Comparison of ENCODE assay signal across 20 mouse cellular contexts in genomic region chr8:104205292-104205691, GRCm38 (mm10). TPM values are rescaled to one million over a fixed set of nuclear protein-coding genes. Genes with fewer than 3 reads are reported as not detected.
DNase-seq lines count a peak whose midpoint lies in the region; ATAC-seq and TF ChIP-seq lines count a peak whose summit lies in the region.
"Had no signal": no experiment of that assay in that cellular context is flagged by ENCODE, and none has a peak within 500 bp of the region (broad histone marks: within the 10 kb centered on the region; RNA-seq: fewer than 3 reads in every experiment).

No protein-coding gene starts in this region.

- TF ChIP-seq CTCF in hindbrain, postnatal 0 days (IDR thresholded peaks at IDR 0.05; ENCODE audit: low read depth), result no peak

- no peaks in the 10 kb centered on the region for H3K9me3 ChIP-seq in hindbrain, embryonic 11.5 days (ENCODE audit: control insufficient read depth, low read length)
- H3K9me3 ChIP-seq in hindbrain, postnatal 0 days (ENCODE audit: low read length), result no peaks in the 10 kb centered on the region
- H3K9me3 ChIP-seq in midbrain, embryonic 11.5 days (ENCODE audit: control insufficient read depth, low read length), result no peaks in the 10 kb centered on the region
- H3K9me3 ChIP-seq in midbrain, embryonic 16.5 days (replicated peaks; ENCODE audit: control insufficient read depth, low read length, poor library complexity, severe bottlenecking), result no peaks in the 10 kb centered on the region
- 0 out of 2 replicates have a peak, but pooled peaks cover 5% of the 10 kb centered on the region for H3K9me3 ChIP-seq in hindbrain, embryonic 15.5 days
- H3K9me3 ChIP-seq: embryonic facial prominence, embryonic 12.5 days; forebrain, embryonic 15.5 days; heart, embryonic 15.5 days; intestine, embryonic 15.5 days had no signal

- DNase-seq in hindbrain, embryonic 11.5 days (ENCODE audit: low spot score), result no peak
- DNase-seq in hindbrain, postnatal 0 days (ENCODE audit: low spot score), result no peak
- DNase-seq in midbrain, embryonic 11.5 days (ENCODE audit: low spot score, missing footprints), result no peak
- DNase-seq: adrenal gland, adult 2 months; adrenal gland, postnatal 36 days; cerebellum, adult 2 months; cerebellum, postnatal 10 days; gastrocnemius, postnatal 36 days; heart, adult 2 months; heart, postnatal 14 days; kidney, adult 18-20 months had no signal

- H3K27me3 ChIP-seq in hindbrain, embryonic 11.5 days (ENCODE audit: control insufficient read depth, insufficient read depth, low read length), result no peaks in the 10 kb centered on the region
- H3K27me3 ChIP-seq in hindbrain, postnatal 0 days (ENCODE audit: insufficient read depth, low read length), result no peaks in the 10 kb centered on the region
- no peaks in the 10 kb centered on the region for H3K27me3 ChIP-seq in midbrain, embryonic 11.5 days (ENCODE audit: control insufficient read depth, insufficient read depth, low read length)
- H3K27me3 ChIP-seq in midbrain, embryonic 16.5 days (ENCODE audit: control insufficient read depth, insufficient read depth, low read depth, low read length), result no peaks in the 10 kb centered on the region
- no peaks in the 10 kb centered on the region for H3K27me3 ChIP-seq in hindbrain, embryonic 15.5 days
- H3K27me3 ChIP-seq: embryonic facial prominence, embryonic 12.5 days; forebrain, embryonic 15.5 days; heart, embryonic 15.5 days; intestine, embryonic 15.5 days had no signal

- no peak overlapping the region for H3K4me2 ChIP-seq in hindbrain, embryonic 11.5 days (replicated peaks; ENCODE audit: low read depth, low read length)
- H3K4me2 ChIP-seq in hindbrain, postnatal 0 days (ENCODE audit: low read depth, low read length), result no peak overlapping the region
- no peak overlapping the region for H3K4me2 ChIP-seq in midbrain, embryonic 11.5 days
- no peak overlapping the region for H3K4me2 ChIP-seq in midbrain, embryonic 16.5 days (ENCODE audit: low read length)
- H3K4me2 ChIP-seq in hindbrain, embryonic 15.5 days, result no peak overlapping the region
- H3K4me2 ChIP-seq: embryonic facial prominence, embryonic 12.5 days; forebrain, embryonic 15.5 days; heart, embryonic 11.5 days; heart, embryonic 15.5 days; intestine, embryonic 15.5 days had no signal

- no peak overlapping the region for H3K9ac ChIP-seq in hindbrain, embryonic 11.5 days (ENCODE audit: low read depth, low read length)
- no peak overlapping the region for H3K9ac ChIP-seq in hindbrain, postnatal 0 days (replicated peaks; ENCODE audit: low read length)
- no peak overlapping the region for H3K9ac ChIP-seq in midbrain, embryonic 11.5 days (ENCODE audit: low read length)
- no peak overlapping the region for H3K9ac ChIP-seq in midbrain, embryonic 16.5 days (ENCODE audit: low read depth, low read length)
- no peak overlapping the region for H3K9ac ChIP-seq in hindbrain, embryonic 15.5 days
- H3K9ac ChIP-seq: embryonic facial prominence, embryonic 12.5 days; forebrain, embryonic 15.5 days; heart, embryonic 15.5 days; intestine, embryonic 15.5 days had no signal

- peak; percentile 65 for ATAC-seq in hindbrain, embryonic 11.5 days (ENCODE audit: low FRiP score)
- ATAC-seq in hindbrain, postnatal 0 days, result no peak
- 0 out of 2 replicates have a peak, but pooled peaks have one; percentile 27 for ATAC-seq in midbrain, embryonic 11.5 days (ENCODE audit: low FRiP score)
- ATAC-seq in midbrain, embryonic 16.5 days, result no peak
- peak; percentile 69; the same call in 1 of the 2 replicates for ATAC-seq in hindbrain, embryonic 15.5 days (ENCODE audit: low FRiP score, low read depth)
- no peak for ATAC-seq in megakaryocyte, adult 5-6 weeks (ENCODE audit: poor library complexity, severe bottlenecking)
- ATAC-seq: activated CD4-positive, CD25-positive, alpha-beta regulatory T cell, adult 4 months; forebrain, embryonic 15.5 days; intestine, embryonic 15.5 days had no signal

- H3K4me3 ChIP-seq in hindbrain, embryonic 11.5 days (ENCODE audit: low read depth, low read length), result no peak overlapping the region
- no peak overlapping the region for H3K4me3 ChIP-seq in hindbrain, postnatal 0 days (ENCODE audit: low read length)
- H3K4me3 ChIP-seq in midbrain, embryonic 11.5 days (ENCODE audit: low read depth, low read length), result no peak overlapping the region
- H3K4me3 ChIP-seq in midbrain, embryonic 16.5 days (ENCODE audit: low read depth, low read length), result no peak overlapping the region
- H3K4me3 ChIP-seq in hindbrain, embryonic 15.5 days, result no peak overlapping the region
- H3K4me3 ChIP-seq: embryonic facial prominence, embryonic 12.5 days; forebrain, embryonic 15.5 days; heart, adult 2 months; heart, embryonic 15.5 days; intestine, embryonic 15.5 days had no signal

- H3K27ac ChIP-seq in hindbrain, embryonic 11.5 days (ENCODE audit: low read depth, low read length), result no peak overlapping the region
- H3K27ac ChIP-seq in hindbrain, postnatal 0 days, result no peak overlapping the region
- no peak overlapping the region for H3K27ac ChIP-seq in midbrain, embryonic 11.5 days (ENCODE audit: low read depth, low read length)
- no peak overlapping the region for H3K27ac ChIP-seq in midbrain, embryonic 16.5 days (ENCODE audit: low read length)
- H3K27ac ChIP-seq in hindbrain, embryonic 15.5 days (replicated peaks), result no peak overlapping the region
- H3K27ac ChIP-seq: embryonic facial prominence, embryonic 12.5 days; forebrain, embryonic 15.5 days; heart, adult 2 months; heart, embryonic 15.5 days; intestine, embryonic 15.5 days had no signal

- 44% methylated on average over 3 of the region's 3 CpGs for WGBS in hindbrain, embryonic 11.5 days
- WGBS in hindbrain, postnatal 0 days, result 26% methylated on average over 3 of the region's 3 CpGs
- 62% methylated on average over 3 of the region's 3 CpGs for WGBS in midbrain, embryonic 11.5 days
- WGBS in midbrain, embryonic 16.5 days, result 54% methylated on average over 3 of the region's 3 CpGs
- WGBS in hindbrain, embryonic 15.5 days, result 38% methylated on average over 3 of the region's 3 CpGs

- no peaks in the 10 kb centered on the region for H3K4me1 ChIP-seq in hindbrain, embryonic 11.5 days (replicated peaks; ENCODE audit: control insufficient read depth, insufficient read depth, low read length)
- no peaks in the 10 kb centered on the region for H3K4me1 ChIP-seq in hindbrain, postnatal 0 days (ENCODE audit: insufficient read depth, low read length)
- no peaks in the 10 kb centered on the region for H3K4me1 ChIP-seq in midbrain, embryonic 11.5 days (ENCODE audit: control insufficient read depth, insufficient read depth, low read length)
- H3K4me1 ChIP-seq in midbrain, embryonic 16.5 days (ENCODE audit: control insufficient read depth, insufficient read depth, low read length), result no peaks in the 10 kb centered on the region
- H3K4me1 ChIP-seq in hindbrain, embryonic 15.5 days (replicated peaks), result no peaks in the 10 kb centered on the region
- H3K4me1 ChIP-seq: embryonic facial prominence, embryonic 12.5 days; forebrain, embryonic 15.5 days; heart, embryonic 15.5 days; intestine, embryonic 15.5 days had no signal

- H3K36me3 ChIP-seq in hindbrain, embryonic 11.5 days (ENCODE audit: control insufficient read depth, insufficient read depth, low read length), result no peaks in the 10 kb centered on the region
- H3K36me3 ChIP-seq in hindbrain, postnatal 0 days (ENCODE audit: insufficient read depth, low read length), result no peaks in the 10 kb centered on the region
- H3K36me3 ChIP-seq in midbrain, embryonic 11.5 days (ENCODE audit: control insufficient read depth, insufficient read depth, low read length), result no peaks in the 10 kb centered on the region
- H3K36me3 ChIP-seq in midbrain, embryonic 16.5 days (ENCODE audit: control insufficient read depth, insufficient read depth, low read length), result no peaks in the 10 kb centered on the region
- no peaks in the 10 kb centered on the region for H3K36me3 ChIP-seq in hindbrain, embryonic 15.5 days
- H3K36me3 ChIP-seq: embryonic facial prominence, embryonic 12.5 days; forebrain, embryonic 15.5 days; heart, embryonic 15.5 days; intestine, embryonic 15.5 days had no signal

RNA-seq across cellular contexts. Expression of gene Bean1, which starts 35.0 kb away (rescaled TPM):
- polyA plus RNA-seq in hindbrain, embryonic 11.5 days (2014; fragmentation: Nextera tagmentation; extraction: Ambion mirVana), result 0.71 and 0.88 TPM in 2 replicates
- 32.5 and 33.3 TPM in 2 replicates for total RNA-seq in hindbrain, postnatal 0 days (2014; rRNA removed)
- polyA plus RNA-seq in hindbrain, postnatal 0 days (2015; fragmentation: Nextera tagmentation; extraction: Ambion mirVana), result 8.3 and 9.2 TPM in 2 replicates
- polyA plus RNA-seq in midbrain, embryonic 11.5 days (2014; fragmentation: Nextera tagmentation; extraction: Ambion mirVana), result 0.63 and 0.66 TPM in 2 replicates
- 5.6 and 7.6 TPM in 2 replicates for polyA plus RNA-seq in midbrain, embryonic 16.5 days (2015; fragmentation: Nextera tagmentation; extraction: Ambion mirVana)
- polyA plus RNA-seq in hindbrain, embryonic 15.5 days (2015; fragmentation: Nextera tagmentation; extraction: Ambion mirVana), result 7.1 and 7.4 TPM in 2 replicates
- total RNA-seq in megakaryocyte, adult 5-6 weeks (2015), result 0.16 TPM in 1 of 2 replicates, not detected in the other
- 0.11 TPM in 1 of 2 replicates, not detected in the other for total RNA-seq in megakaryocyte, adult 5-6 weeks (2017)
- polyA plus RNA-seq: activated CD4-positive, CD25-positive, alpha-beta regulatory T cell, adult 4 months had no signal

RNA-seq across cellular contexts. Expression of gene Tk2, which starts 43.1 kb away (rescaled TPM):
- polyA plus RNA-seq in hindbrain, embryonic 11.5 days (2014; fragmentation: Nextera tagmentation; extraction: Ambion mirVana), result 32.5 and 36.5 TPM in 2 replicates
- total RNA-seq in hindbrain, postnatal 0 days (2014; rRNA removed), result 46.7 and 50.9 TPM in 2 replicates
- polyA plus RNA-seq in hindbrain, postnatal 0 days (2015; fragmentation: Nextera tagmentation; extraction: Ambion mirVana), result 44.4 and 45.1 TPM in 2 replicates
- 35.9 and 37.0 TPM in 2 replicates for polyA plus RNA-seq in midbrain, embryonic 11.5 days (2014; fragmentation: Nextera tagmentation; extraction: Ambion mirVana)
- 46.3 and 51.5 TPM in 2 replicates for polyA plus RNA-seq in midbrain, embryonic 16.5 days (2015; fragmentation: Nextera tagmentation; extraction: Ambion mirVana)
- polyA plus RNA-seq in hindbrain, embryonic 15.5 days (2015; fragmentation: Nextera tagmentation; extraction: Ambion mirVana), result 48.2 and 49.6 TPM in 2 replicates
- 27.6 and 30.0 TPM in 2 replicates for total RNA-seq in megakaryocyte, adult 5-6 weeks (2015)
- 17.4 and 28.5 TPM in 2 replicates for total RNA-seq in megakaryocyte, adult 5-6 weeks (2017)

RNA-seq across cellular contexts. Expression of gene Cklf, which starts 45.4 kb away (rescaled TPM):
- 30.9 and 36.5 TPM in 2 replicates for polyA plus RNA-seq in hindbrain, embryonic 11.5 days (2014; fragmentation: Nextera tagmentation; extraction: Ambion mirVana)
- 31.6 and 33.6 TPM in 2 replicates for total RNA-seq in hindbrain, postnatal 0 days (2014; rRNA removed)
- 34.1 and 34.3 TPM in 2 replicates for polyA plus RNA-seq in hindbrain, postnatal 0 days (2015; fragmentation: Nextera tagmentation; extraction: Ambion mirVana)
- 35.0 and 37.2 TPM in 2 replicates for polyA plus RNA-seq in midbrain, embryonic 11.5 days (2014; fragmentation: Nextera tagmentation; extraction: Ambion mirVana)
- 34.7 and 37.1 TPM in 2 replicates for polyA plus RNA-seq in midbrain, embryonic 16.5 days (2015; fragmentation: Nextera tagmentation; extraction: Ambion mirVana)
- polyA plus RNA-seq in hindbrain, embryonic 15.5 days (2015; fragmentation: Nextera tagmentation; extraction: Ambion mirVana), result 35.7 TPM in 2 replicates
- 120 and 138 TPM in 2 replicates for total RNA-seq in megakaryocyte, adult 5-6 weeks (2015)
- total RNA-seq in megakaryocyte, adult 5-6 weeks (2017), result 35.9 and 46.7 TPM in 2 replicates

Comparison
In these comparisons a context has a peak if more than half of its experiments do, and no peak if none do; other contexts are left out.
1. ATAC-seq: peak in hindbrain, embryonic 11.5 days (single experiment), midbrain, embryonic 11.5 days (single experiment) and hindbrain, embryonic 15.5 days (single experiment); none in hindbrain, postnatal 0 days (single experiment), midbrain, embryonic 16.5 days (single experiment) and megakaryocyte, adult 5-6 weeks (single experiment).